Mouse (Mus musculus): ENCODE data around the gene Zswim9. TPM values are rescaled to one million over a fixed set of nuclear protein-coding genes. Genes with fewer than 3 reads are reported as not detected.

The Zswim9 gene
- 8.5 and 14.9 TPM in 2 replicates for polyA plus RNA-seq (2012; rRNA removed)

- DNase-seq (ENCODE audit: low read depth) = peak; percentile 98
- no peak for TF ChIP-seq CTCF (IDR thresholded peaks at IDR 0.05; ENCODE audit: borderline replicate concordance, extremely low read depth, insufficient read depth, insufficient read length)
- TF ChIP-seq POLR2A (IDR thresholded peaks at IDR 0.05; ENCODE audit: borderline replicate concordance, extremely low read depth, insufficient read depth, insufficient read length, poor library complexity, severe bottlenecking) = no peak
Observed at GRCm38 (mm10) chr7:13278308-13278891, at the start of gene Zswim9. TSS of gene Zswim9 (minus strand) at chr7:13278721.

- TF ChIP-seq CTCF (IDR thresholded peaks at IDR 0.05; ENCODE audit: borderline replicate concordance, extremely low read depth, insufficient read depth, insufficient read length) (no peak), POLR2A (IDR thresholded peaks at IDR 0.05; ENCODE audit: borderline replicate concordance, extremely low read depth, insufficient read depth, insufficient read length, poor library complexity, severe bottlenecking) (no peak)
- no peak for DNase-seq (ENCODE audit: low read depth)
Observed at GRCm38 (mm10) chr7:13324316-13324715, 45.8 kb upstream of the Zswim9 start, which contains the start of gene Pla2g4c. TSS of gene Pla2g4c (plus strand) at chr7:13324655.

GRCm38 (mm10) chr7:13321424-13321823 lies 42.9 kb upstream of the Zswim9 start:
- TF ChIP-seq CTCF (IDR thresholded peaks at IDR 0.05; ENCODE audit: borderline replicate concordance, extremely low read depth, insufficient read depth, insufficient read length) (no peak), POLR2A (IDR thresholded peaks at IDR 0.05; ENCODE audit: borderline replicate concordance, extremely low read depth, insufficient read depth, insufficient read length, poor library complexity, severe bottlenecking) (no peak)
- DNase-seq (ENCODE audit: low read depth) = no peak

- TF ChIP-seq POLR2A (IDR thresholded peaks at IDR 0.05; ENCODE audit: borderline replicate concordance, extremely low read depth, insufficient read depth, insufficient read length, poor library complexity, severe bottlenecking) = no peak
- no peak for TF ChIP-seq CTCF (IDR thresholded peaks at IDR 0.05; ENCODE audit: borderline replicate concordance, extremely low read depth, insufficient read depth, insufficient read length)
- DNase-seq (ENCODE audit: low read depth) = peak; percentile 39
Observed at GRCm38 (mm10) chr7:13314095-13314597, 35.6 kb upstream of the Zswim9 start.

- no peak for DNase-seq (ENCODE audit: low read depth)
- TF ChIP-seq CTCF (IDR thresholded peaks at IDR 0.05; ENCODE audit: borderline replicate concordance, extremely low read depth, insufficient read depth, insufficient read length) (no peak), POLR2A (IDR thresholded peaks at IDR 0.05; ENCODE audit: borderline replicate concordance, extremely low read depth, insufficient read depth, insufficient read length, poor library complexity, severe bottlenecking) (no peak)
Observed at GRCm38 (mm10) chr7:13311401-13311800, 32.9 kb upstream of the Zswim9 start.

GRCm38 (mm10) chr7:13310493-13311199 lies 32.1 kb upstream of the Zswim9 start:
- no peak for DNase-seq (ENCODE audit: low read depth)
- TF ChIP-seq POLR2A (IDR thresholded peaks at IDR 0.05; ENCODE audit: borderline replicate concordance, extremely low read depth, insufficient read depth, insufficient read length, poor library complexity, severe bottlenecking) (no peak), CTCF (IDR thresholded peaks at IDR 0.05; ENCODE audit: borderline replicate concordance, extremely low read depth, insufficient read depth, insufficient read length) (no peak)

- DNase-seq (ENCODE audit: low read depth) = no peak
- no peak for TF ChIP-seq POLR2A (IDR thresholded peaks at IDR 0.05; ENCODE audit: borderline replicate concordance, extremely low read depth, insufficient read depth, insufficient read length, poor library complexity, severe bottlenecking)
- no peak for TF ChIP-seq CTCF (IDR thresholded peaks at IDR 0.05; ENCODE audit: borderline replicate concordance, extremely low read depth, insufficient read depth, insufficient read length)
Observed at GRCm38 (mm10) chr7:13309407-13309806, 30.9 kb upstream of the Zswim9 start.

- TF ChIP-seq POLR2A (IDR thresholded peaks at IDR 0.05; ENCODE audit: borderline replicate concordance, extremely low read depth, insufficient read depth, insufficient read length, poor library complexity, severe bottlenecking) (no peak), CTCF (IDR thresholded peaks at IDR 0.05; ENCODE audit: borderline replicate concordance, extremely low read depth, insufficient read depth, insufficient read length) (no peak)
- no peak for DNase-seq (ENCODE audit: low read depth)
Observed at GRCm38 (mm10) chr7:13303372-13303771, 24.9 kb upstream of the Zswim9 start.

- no peak for TF ChIP-seq POLR2A (IDR thresholded peaks at IDR 0.05; ENCODE audit: borderline replicate concordance, extremely low read depth, insufficient read depth, insufficient read length, poor library complexity, severe bottlenecking)
- TF ChIP-seq CTCF (IDR thresholded peaks at IDR 0.05; ENCODE audit: borderline replicate concordance, extremely low read depth, insufficient read depth, insufficient read length) = no peak
- DNase-seq (ENCODE audit: low read depth) = no peak
Observed at GRCm38 (mm10) chr7:13302780-13303179, 24.3 kb upstream of the Zswim9 start.

GRCm38 (mm10) chr7:13301643-13302042 lies 23.1 kb upstream of the Zswim9 start:
- no peak for DNase-seq (ENCODE audit: low read depth)
- TF ChIP-seq CTCF (IDR thresholded peaks at IDR 0.05; ENCODE audit: borderline replicate concordance, extremely low read depth, insufficient read depth, insufficient read length) = no peak
- TF ChIP-seq POLR2A (IDR thresholded peaks at IDR 0.05; ENCODE audit: borderline replicate concordance, extremely low read depth, insufficient read depth, insufficient read length, poor library complexity, severe bottlenecking) = no peak

GRCm38 (mm10) chr7:13298821-13299220 lies 20.3 kb upstream of the Zswim9 start:
- TF ChIP-seq POLR2A (IDR thresholded peaks at IDR 0.05; ENCODE audit: borderline replicate concordance, extremely low read depth, insufficient read depth, insufficient read length, poor library complexity, severe bottlenecking) (no peak), CTCF (IDR thresholded peaks at IDR 0.05; ENCODE audit: borderline replicate concordance, extremely low read depth, insufficient read depth, insufficient read length) (no peak)
- DNase-seq (ENCODE audit: low read depth) = no peak

Measured in brain, embryonic 14.5 days (tissue).